9 mouse cellular contexts compared by ENCODE assay signal in the genomic region with DNA sequence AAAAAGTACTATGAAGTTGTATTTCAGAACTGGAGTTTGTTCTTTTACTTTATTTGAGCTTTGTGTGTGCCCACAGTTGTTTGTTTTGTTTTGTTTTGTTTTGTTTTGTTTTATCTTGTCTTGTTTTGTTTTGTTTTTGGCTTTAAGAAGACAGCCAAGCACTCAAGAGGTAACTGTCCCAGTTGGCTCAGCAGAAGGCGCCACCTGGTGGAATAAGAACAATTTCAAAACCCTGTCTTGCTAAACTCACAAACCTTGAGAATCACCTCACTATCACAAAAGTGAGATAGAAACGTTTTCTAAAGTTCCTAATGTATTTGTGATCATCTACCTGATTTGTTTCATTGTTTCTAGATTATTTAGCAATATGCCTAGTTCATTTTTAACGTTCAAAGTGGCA. TPM values are rescaled to one million over a fixed set of nuclear protein-coding genes. Genes with fewer than 3 reads are reported as not detected.
A peak's percentile ranks its signal among the peaks of the same experiment; 100 is the strongest.
DNase-seq lines count a peak whose midpoint lies in the region; ATAC-seq and TF ChIP-seq lines count a peak whose summit lies in the region.
"Had no signal": no experiment of that assay in that cellular context is flagged by ENCODE, and none has a peak within 500 bp of the region (broad histone marks: within the 10 kb centered on the region; RNA-seq: fewer than 3 reads in every experiment).

No protein-coding gene starts in this region.

- no peak for TF ChIP-seq EP300 in CH12.LX (IDR thresholded peaks at IDR 0.05; ENCODE audit: low read length)

- peak in 1 of 2 experiments; percentile 28; a peak in 2 of 4 replicates for TF ChIP-seq CTCF in CH12.LX (conservative IDR thresholded peaks at IDR 0.05 in 1 of 2, IDR thresholded peaks at IDR 0.05 in 1 of 2; ENCODE audit: low read depth in 2 of 2, low read length in 2 of 2)

- peak; percentile 35 for DNase-seq in kidney, postnatal 14 days
- DNase-seq in CH12.LX (ENCODE audit: extremely low read depth) = peak; percentile 0
- DNase-seq in ZHBTc4 (ENCODE audit: low read depth, low spot score) = peak; percentile 37
- DNase-seq in spleen, postnatal 14 days (ENCODE audit: low spot score in 2 of 2) = no peak
- no peak for DNase-seq in ovary, postnatal 36 days (ENCODE audit: low spot score)
- no peak for DNase-seq in urinary bladder, postnatal 25 days (ENCODE audit: low spot score)

- no peak overlapping the region for H3K4me2 ChIP-seq in kidney, embryonic 14.5 days (replicated peaks; ENCODE audit: low read depth, low read length)
- H3K4me2 ChIP-seq in CH12.LX (ENCODE audit: insufficient read depth, low read depth, poor library complexity, severe bottlenecking) = no peak overlapping the region
- peak overlapping the region; percentile 78 for H3K4me2 ChIP-seq in hindbrain, embryonic 15.5 days

- dilution Hi-C loops in CH12.LX (cut with MboI; ENCODE audit: extremely low pct_ligation_motif_present, extremely low pct_unique_long_range_greater_than_20kb, low sequenced_read_pairs) = no loop called here

- H3K4me1 ChIP-seq in kidney, embryonic 14.5 days (ENCODE audit: control insufficient read depth, insufficient read depth, low read length) = no peaks in the 10 kb centered on the region
- no peaks in the 10 kb centered on the region for H3K4me1 ChIP-seq in CH12.LX (ENCODE audit: control insufficient read depth in 1 of 2, insufficient read depth in 2 of 2)
- 0 out of 2 replicates have a peak, but pooled peaks cover 6% of the 10 kb centered on the region for H3K4me1 ChIP-seq in hindbrain, embryonic 15.5 days (replicated peaks)

- peak; percentile 5 for TF ChIP-seq RAD21 in CH12.LX (IDR thresholded peaks at IDR 0.05; ENCODE audit: low read depth, low read length)

- peaks cover 35% of the 10 kb centered on the region for H3K27me3 ChIP-seq in kidney, embryonic 14.5 days (ENCODE audit: control insufficient read depth, insufficient read depth, low read length)
- no peaks in the 10 kb centered on the region for H3K27me3 ChIP-seq in CH12.LX (replicated peaks)
- no peaks in the 10 kb centered on the region for H3K27me3 ChIP-seq in hindbrain, embryonic 15.5 days

- H3K4me3 ChIP-seq in kidney, embryonic 14.5 days (ENCODE audit: low read length) = no peak overlapping the region
- no peak overlapping the region for H3K4me3 ChIP-seq in CH12.LX (replicated peaks in 1 of 3; ENCODE audit: low read depth in 2 of 3, low read length in 2 of 3, poor library complexity in 1 of 3)
- no peak overlapping the region for H3K4me3 ChIP-seq in hindbrain, embryonic 15.5 days
- H3K4me3 ChIP-seq: myocyte had no signal

- TF ChIP-seq POLR2A in CH12.LX (IDR thresholded peaks at IDR 0.05; ENCODE audit: low read depth, low read length) = no peak

- H3K9me3 ChIP-seq in kidney, embryonic 14.5 days (ENCODE audit: control insufficient read depth, low read length) = no peaks in the 10 kb centered on the region
- peaks cover 35% of the 10 kb centered on the region for H3K9me3 ChIP-seq in CH12.LX (replicated peaks; ENCODE audit: low read length)
- H3K9me3 ChIP-seq in hindbrain, embryonic 15.5 days = no peaks in the 10 kb centered on the region

- no peak for ATAC-seq in kidney, embryonic 14.5 days (ENCODE audit: low FRiP score, low TSS enrichment)
- ATAC-seq in hindbrain, embryonic 15.5 days (ENCODE audit: low FRiP score, low read depth) = no peak

- 3% methylated on average over 3 of the region's 3 CpGs for WGBS in kidney, embryonic 14.5 days
- 4% methylated on average over 3 of the region's 3 CpGs for WGBS in hindbrain, embryonic 15.5 days

- H3K27ac ChIP-seq in kidney, embryonic 14.5 days (ENCODE audit: low read depth, low read length) = no peak overlapping the region
- H3K27ac ChIP-seq in CH12.LX (ENCODE audit: insufficient read depth, low read depth) = no peak overlapping the region
- no peak overlapping the region for H3K27ac ChIP-seq in hindbrain, embryonic 15.5 days (replicated peaks)

- H3K79me2 ChIP-seq in CH12.LX (replicated peaks; ENCODE audit: control insufficient read depth, extremely low read depth, insufficient read depth, poor library complexity, severe bottlenecking) = no peaks in the 10 kb centered on the region

- no peaks in the 10 kb centered on the region for H3K36me3 ChIP-seq in kidney, embryonic 14.5 days (ENCODE audit: control insufficient read depth, insufficient read depth, low read length)
- H3K36me3 ChIP-seq in CH12.LX (replicated peaks in 1 of 2; ENCODE audit: control insufficient read depth in 1 of 2, insufficient read depth in 1 of 2, low read length in 1 of 2) = no peaks in the 10 kb centered on the region
- H3K36me3 ChIP-seq in hindbrain, embryonic 15.5 days = no peaks in the 10 kb centered on the region

- no peak overlapping the region for H3K9ac ChIP-seq in kidney, embryonic 14.5 days (ENCODE audit: low read depth, low read length)
- no peak overlapping the region for H3K9ac ChIP-seq in CH12.LX (ENCODE audit: insufficient read depth, low read depth)
- H3K9ac ChIP-seq in hindbrain, embryonic 15.5 days = no peak overlapping the region

- in situ Hi-C loops in CH12.LX (cut with MboI; ENCODE audit: low pct_ligation_motif_present, low pct_unique_long_range_greater_than_20kb, low sequenced_read_pairs) = no loop called here

TF ChIP-seq in CH12.LX, 34 proteins besides CTCF, POLR2A, EP300 and RAD21:
- no peak for TF ChIP-seq BHLHE40 (IDR thresholded peaks at IDR 0.05; ENCODE audit: low read depth, low read length)
- TF ChIP-seq SMC3 (IDR thresholded peaks at IDR 0.05; ENCODE audit: low read depth, low read length) = 0 out of 2 replicates have a peak, but pooled peaks have one; percentile 12

RNA-seq across cellular contexts. Expression of gene Dpp10, which starts 3.8 kb away (rescaled TPM):
- 0.91 and 1.0 TPM in 2 replicates for polyA plus RNA-seq in kidney, embryonic 14.5 days (2014; fragmentation: Nextera tagmentation; extraction: Ambion mirVana)
- total RNA-seq in CH12.LX (2012; rRNA removed) = not detected in 2 replicates
- total RNA-seq in CH12.LX (2014; rRNA removed) = not detected in 2 replicates
- 0.01 TPM in 2 replicates for polyA plus RNA-seq in CH12.LX (2012; ENCODE audit: insufficient read length, low read depth)
- polyA plus RNA-seq in hindbrain, embryonic 15.5 days (2015; fragmentation: Nextera tagmentation; extraction: Ambion mirVana) = 21.9 and 24.2 TPM in 2 replicates
- polyA plus RNA-seq: myocyte had no signal

Comparison
In these comparisons a context has a peak if more than half of its experiments do, and no peak if none do; other contexts are left out.
1. DNase-seq: peak in kidney, postnatal 14 days (single experiment), CH12.LX (single experiment) and ZHBTc4 (single experiment); none in spleen, postnatal 14 days (0 of 2), ovary, postnatal 36 days (single experiment) and urinary bladder, postnatal 25 days (single experiment).
2. RNA of gene Dpp10, which starts 3.8 kb away (polyA plus RNA-seq): 21.9 to 24.2 TPM in hindbrain, embryonic 15.5 days; 0.91 to 1.0 TPM in kidney, embryonic 14.5 days and 0.01 TPM in CH12.LX; every median in the first group is over 10 times any median in the second.